Mouse (Mus musculus) kidney, postnatal 0 days (tissue): ENCODE results near the gene BC017158. TPM values are rescaled to one million over a fixed set of nuclear protein-coding genes. Genes with fewer than 3 reads are reported as not detected.

Source experiments
- ATAC-seq: fragments of 200-750 bp; cut with Nextera tagmentation; replicated peaks from 2 replicates; pipeline ENCODE4 v1.8.0; 2017; ENCODE audit warnings: low read depth, moderate number of reproducible peaks, moderate TSS enrichment, moderate library complexity; ENCODE audit not compliant: low FRiP score
- DNase-seq: peaks from one replicate; pipeline ENCODE4 v3.0.0-alpha.2; 2016; ENCODE audit warnings: low spot score
- H3K27ac ChIP-seq: fragments of 300-500 bp; sonication (generic); 2 replicates; pipeline ENCODE4 v1.5.1; 2014; ENCODE audit warnings: mild to moderate bottlenecking
- H3K27me3 ChIP-seq: fragments of 300-500 bp; sonication (generic); 2 replicates; pipeline ENCODE4 v1.6.1; 2014; ENCODE audit warnings: low read length, mixed read lengths; ENCODE audit not compliant: insufficient read depth
- H3K36me3 ChIP-seq: fragments of 300-500 bp; sonication (generic); 2 replicates; pipeline ENCODE4 v1.6.1; 2014; ENCODE audit warnings: low read length, mixed read lengths; ENCODE audit not compliant: insufficient read depth
- H3K4me1 ChIP-seq: fragments of 300-500 bp; sonication (generic); replicated peaks from 2 replicates; pipeline ENCODE4 v1.6.1; 2014; ENCODE audit warnings: antibody characterized with exemption, low read length, mixed read lengths; ENCODE audit not compliant: insufficient read depth
- H3K4me2 ChIP-seq: fragments of 300-500 bp; sonication (generic); 2 replicates; pipeline ENCODE4 v1.6.1; 2014; ENCODE audit warnings: mild to moderate bottlenecking, low read length, moderate library complexity, mixed read lengths
- H3K4me3 ChIP-seq: fragments of 300-500 bp; sonication (generic); replicated peaks from 2 replicates; pipeline ENCODE4 v1.5.1; 2014; ENCODE audit warnings: low read depth, low read length
- H3K9ac ChIP-seq: fragments of 300-500 bp; sonication (generic); 2 replicates; pipeline ENCODE4 v1.6.1; 2014; ENCODE audit warnings: low read depth, low read length
- H3K9me3 ChIP-seq: fragments of 300-500 bp; sonication (generic); replicated peaks from 2 replicates; pipeline ENCODE4 v1.6.1; 2016; ENCODE audit warnings: low read length, inconsistent platforms, mixed read lengths
- CTCF ChIP-seq: IDR thresholded peaks from 2 replicates; pipeline ENCODE4 v1.5.1; 2016; ENCODE audit warnings: antibody characterized with exemption, low read depth, mild to moderate bottlenecking, moderate library complexity
- WGBS: fragments of 180-500 bp; shearing (Covaris S2); extraction: QIAGEN DNeasy Blood & Tissue Kit; methylation state at CpG from one replicate; pipeline ENCODE4 v1.1.7; 2014; 5-methylcytosine and 5-hydroxymethylcytosine counted together
- polyA plus RNA-seq: library from polyadenylated mRNA; unstranded; fragments of >200 nt; fragmentation: Nextera tagmentation; extraction: Ambion mirVana; gene quantifications from 2 replicates; pipeline ENCODE4 v1.2.1, GENCODE M21; 2015

BC017158 gene
- polyA plus RNA-seq, 1 experiment from 2014 or later, result 22.1 TPM

DNA sequence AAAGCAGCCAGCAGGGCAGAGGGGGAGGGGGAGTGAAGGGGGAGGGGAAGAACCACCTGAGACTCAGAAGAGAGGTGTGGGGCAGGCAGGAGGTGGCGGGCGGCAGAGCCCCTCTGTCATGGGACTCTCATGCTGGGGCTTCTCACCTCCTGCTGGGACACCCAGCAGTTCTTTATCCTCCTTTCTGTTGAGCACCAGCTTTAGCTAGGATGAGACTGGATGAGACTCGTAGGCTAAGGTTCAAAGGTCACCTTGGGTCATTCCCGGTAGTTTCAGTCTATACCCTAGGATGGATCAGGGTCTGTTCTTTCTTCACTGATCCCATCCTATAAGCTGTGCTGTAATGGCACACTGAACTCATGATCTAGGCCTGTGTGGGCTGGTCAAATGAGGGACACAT lies 19.0 kb upstream of the BC017158 start:
- Histone ChIP-seq H3K4me3 (no peak overlapping the region), H3K4me1 (0 out of 2 replicates have a peak, but pooled peaks cover 5% of the 10 kb centered on the region), H3K36me3 (no peaks in the 10 kb centered on the region), H3K27me3 (no peaks in the 10 kb centered on the region), H3K9ac (no peak overlapping the region), H3K27ac (no peak overlapping the region), H3K9me3 (no peaks in the 10 kb centered on the region), H3K4me2 (no peak overlapping the region)
- ATAC-seq (no peak), DNase-seq (no peak)
- TF ChIP-seq CTCF, result no peak
- WGBS, result 66% methylated on average over 3 of the region's 4 CpGs

GRCm38 (mm10) chr7:128314491-128314890 lies 16.5 kb upstream of the BC017158 start:
- TF ChIP-seq CTCF, result no peak
- Histone ChIP-seq H3K27me3 (no peaks in the 10 kb centered on the region), H3K4me2 (no peak overlapping the region), H3K9me3 (no peaks in the 10 kb centered on the region), H3K9ac (no peak overlapping the region), H3K27ac (no peak overlapping the region), H3K4me3 (no peak overlapping the region), H3K36me3 (no peaks in the 10 kb centered on the region), H3K4me1 (0 out of 2 replicates have a peak, but pooled peaks cover 5% of the 10 kb centered on the region)
- 77% methylated on average over 7 of the region's 7 CpGs for WGBS
- no peak for ATAC-seq
- no peak for DNase-seq

DNA sequence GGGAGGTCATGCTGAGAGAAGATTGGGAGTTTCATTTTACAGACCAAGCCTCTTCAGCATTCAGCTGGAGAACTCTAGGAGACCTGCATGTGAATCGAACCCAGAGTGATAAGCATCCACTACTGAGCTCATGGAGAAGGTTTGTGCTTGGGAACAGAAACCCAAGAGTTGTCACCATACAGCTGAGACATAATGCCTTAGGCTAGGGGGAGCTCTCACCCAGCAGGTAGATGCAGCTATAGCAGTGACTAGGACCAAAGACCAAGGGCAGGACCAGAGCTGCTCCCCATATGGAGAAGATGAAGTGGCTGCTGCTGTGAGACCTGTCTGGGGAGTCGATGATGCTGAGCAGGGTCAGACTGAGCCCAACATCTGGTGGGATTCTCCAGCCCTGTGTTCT lies 15.6 kb upstream of the BC017158 start:
- Histone ChIP-seq H3K4me1 (0 out of 2 replicates have a peak, but pooled peaks cover 5% of the 10 kb centered on the region), H3K27me3 (no peaks in the 10 kb centered on the region), H3K36me3 (no peaks in the 10 kb centered on the region), H3K4me2 (no peak overlapping the region), H3K9me3 (no peaks in the 10 kb centered on the region), H3K27ac (no peak overlapping the region), H3K9ac (no peak overlapping the region), H3K4me3 (no peak overlapping the region)
- WGBS, result 85% methylated on average over 2 of the region's 2 CpGs
- peak; percentile 27; the same call in 1 of the 2 replicates for TF ChIP-seq CTCF
- DNase-seq, result no peak
- no peak for ATAC-seq

- no peak overlapping the region for H3K4me3 ChIP-seq
- no peaks in the 10 kb centered on the region for H3K36me3 ChIP-seq
- H3K9me3 ChIP-seq, result no peaks in the 10 kb centered on the region
- DNase-seq (no peak), ATAC-seq (no peak)
- no peaks in the 10 kb centered on the region for H3K27me3 ChIP-seq
- 0 out of 2 replicates have a peak overlapping the region, but pooled peaks have one; percentile 31 for H3K27ac ChIP-seq
- H3K4me1 ChIP-seq, result 0 out of 2 replicates have a peak, but pooled peaks cover 5% of the 10 kb centered on the region
- no peak for TF ChIP-seq CTCF
- H3K9ac ChIP-seq, result no peak overlapping the region
- no peak overlapping the region for H3K4me2 ChIP-seq
- 72% methylated on average over 13 of the region's 13 CpGs for WGBS
These were observed 14.5 kb upstream of the BC017158 start for GRCm38 (mm10) chr7:128312375-128313059.

DNA sequence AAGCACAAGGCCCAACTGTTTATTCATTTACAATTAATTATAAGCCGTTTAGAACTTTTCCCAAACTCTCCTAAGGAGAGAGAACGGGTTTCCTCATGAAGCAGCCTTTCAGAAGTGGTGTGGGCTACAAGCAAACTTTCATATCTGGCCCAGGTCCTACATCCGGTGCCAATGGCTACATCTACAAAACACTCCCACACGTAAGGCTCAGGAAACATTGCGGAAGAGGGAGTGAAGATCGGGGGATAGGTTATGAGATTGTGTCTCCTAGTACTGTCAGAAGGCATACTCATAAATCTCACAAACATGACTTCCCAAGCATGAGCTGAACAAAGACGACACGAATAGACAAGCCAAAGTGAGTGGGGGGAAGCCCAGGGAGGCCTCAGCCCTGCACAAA lies 13.8 kb upstream of the BC017158 start:
- no peaks in the 10 kb centered on the region for H3K36me3 ChIP-seq
- no peak for TF ChIP-seq CTCF
- WGBS, result 14% methylated on average over 8 of the region's 8 CpGs
- H3K27me3 ChIP-seq, result no peaks in the 10 kb centered on the region
- 0 out of 2 replicates have a peak, but pooled peaks cover 5% of the 10 kb centered on the region for H3K4me1 ChIP-seq
- ATAC-seq (no peak), DNase-seq (peak; percentile 54)
- no peak overlapping the region for H3K9ac ChIP-seq
- peak overlapping the region; percentile 31; the same call in 1 of the 2 replicates for H3K27ac ChIP-seq
- no peak overlapping the region for H3K4me2 ChIP-seq
- no peaks in the 10 kb centered on the region for H3K9me3 ChIP-seq
- H3K4me3 ChIP-seq, result no peak overlapping the region

DNA sequence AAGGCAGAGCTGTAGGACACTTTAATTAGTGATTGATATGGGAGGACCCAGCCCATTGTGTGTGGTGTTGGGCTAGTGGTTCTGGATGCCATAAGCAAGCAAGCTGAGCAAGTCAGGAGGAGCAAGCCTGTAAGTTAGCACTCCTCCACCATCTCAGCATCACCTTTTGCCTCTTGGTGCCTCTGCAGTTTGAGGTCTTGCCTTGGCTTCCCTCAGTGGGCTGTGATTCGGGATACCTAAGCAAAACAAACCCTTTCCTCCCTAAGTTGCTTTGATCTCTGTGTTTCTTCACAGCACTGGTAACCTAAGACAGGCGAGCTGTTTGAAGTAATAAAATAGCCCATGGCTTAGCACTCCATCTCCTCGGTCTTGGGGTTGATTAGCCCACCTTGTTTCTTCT lies 13.3 kb upstream of the BC017158 start:
- DNase-seq, result peak; percentile 63
- H3K27me3 ChIP-seq, result no peaks in the 10 kb centered on the region
- no peaks in the 10 kb centered on the region for H3K36me3 ChIP-seq
- 0 out of 2 replicates have a peak, but pooled peaks cover 5% of the 10 kb centered on the region for H3K4me1 ChIP-seq
- no peak overlapping the region for H3K9ac ChIP-seq
- peak overlapping the region; percentile 31; the same call in 1 of the 2 replicates for H3K27ac ChIP-seq
- H3K9me3 ChIP-seq, result no peaks in the 10 kb centered on the region
- 34% methylated on average over 3 of the region's 3 CpGs for WGBS
- no peak for ATAC-seq
- no peak overlapping the region for H3K4me2 ChIP-seq
- H3K4me3 ChIP-seq, result no peak overlapping the region
- no peak for TF ChIP-seq CTCF
